Mouse (Mus musculus) hindbrain, embryonic 15.5 days (tissue): ENCODE results near the gene Mptx1. TPM values are rescaled to one million over a fixed set of nuclear protein-coding genes. Genes with fewer than 3 reads are reported as not detected.
"Not testable (repeated sequence)": the region's sequence is repeated elsewhere in the genome, so short reads cannot be mapped to it uniquely, and the experiment has no call there.

Source experiments
- ATAC-seq: fragments of 200-750 bp; cut with Nextera tagmentation; 2 replicates; pipeline ENCODE4 v1.8.0; 2017; ENCODE audit warnings: low read depth, moderate number of reproducible peaks, moderate TSS enrichment; ENCODE audit not compliant: low FRiP score
- H3K27ac ChIP-seq: fragments of 300-500 bp; sonication (generic); replicated peaks from 2 replicates; pipeline ENCODE4 v1.5.1; 2015; ENCODE audit warnings: mild to moderate bottlenecking, inconsistent platforms
- H3K27me3 ChIP-seq: fragments of 300-500 bp; sonication (generic); 2 replicates; pipeline ENCODE4 v1.6.1; 2015; ENCODE audit warnings: control low read depth, inconsistent platforms
- H3K36me3 ChIP-seq: fragments of 300-500 bp; sonication (generic); 2 replicates; pipeline ENCODE4 v1.6.1; 2015; ENCODE audit warnings: control low read depth, inconsistent platforms
- H3K4me1 ChIP-seq: fragments of 300-500 bp; sonication (generic); replicated peaks from 2 replicates; pipeline ENCODE4 v1.6.1; 2015; ENCODE audit warnings: control low read depth, inconsistent platforms
- H3K4me2 ChIP-seq: fragments of 300-500 bp; sonication (generic); 2 replicates; pipeline ENCODE4 v1.6.1; 2015; ENCODE audit warnings: moderate library complexity, mild to moderate bottlenecking, inconsistent platforms
- H3K4me3 ChIP-seq: fragments of 300-500 bp; sonication (generic); 2 replicates; pipeline ENCODE4 v1.5.1; 2015; ENCODE audit warnings: mild to moderate bottlenecking, inconsistent platforms
- H3K9ac ChIP-seq: fragments of 300-500 bp; sonication (generic); 2 replicates; pipeline ENCODE4 v1.6.1; 2015; ENCODE audit warnings: inconsistent platforms
- H3K9me3 ChIP-seq: fragments of 300-500 bp; sonication (generic); 2 replicates; pipeline ENCODE4 v1.6.1; 2016; ENCODE audit warnings: control low read depth, inconsistent platforms
- WGBS: fragments of 180-500 bp; shearing (Covaris S2); methylation state at CpG from one replicate; pipeline ENCODE4 v1.1.7; 2015; 5-methylcytosine and 5-hydroxymethylcytosine counted together
- polyA plus RNA-seq: library from polyadenylated mRNA; unstranded; fragments of >200 nt; fragmentation: Nextera tagmentation; extraction: Ambion mirVana; gene quantifications from 2 replicates; pipeline ENCODE4 v1.2.1, GENCODE M21; 2015

Gene Mptx1
- polyA plus RNA-seq, result not detected in 2 replicates

DNA sequence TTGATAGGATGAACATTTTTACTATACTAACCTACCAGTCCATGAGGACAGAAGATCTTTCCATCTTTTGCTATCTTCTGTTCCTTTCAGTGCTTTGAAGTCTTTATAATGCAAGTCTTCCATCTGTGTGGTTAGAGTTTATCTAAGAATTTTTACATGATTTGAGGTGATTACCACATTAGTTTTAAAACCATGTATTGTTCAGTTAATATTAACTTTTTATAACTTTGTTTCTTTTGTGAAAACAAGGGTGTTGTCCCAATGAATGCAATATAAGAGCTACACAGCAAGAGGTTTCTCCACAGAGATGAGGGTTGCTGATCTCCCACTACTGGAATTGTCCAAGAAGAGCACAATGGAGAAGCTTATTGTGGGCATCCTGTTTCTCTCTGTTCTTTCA lies at the start of gene Mptx1:
Gene Mptx1, plus strand, starts transcription at position 301 of the 400 bp plus-strand sequence.
- ATAC-seq, result no peak
- no peak within 1 kb of the TSS for H3K27ac ChIP-seq
- H3K9ac ChIP-seq, result no peak within 1 kb of the TSS
- no peak within 1 kb of the TSS for H3K4me3 ChIP-seq
- H3K4me2 ChIP-seq, result no peak within 1 kb of the TSS
- no peaks in the 10 kb centered on the region for H3K9me3 ChIP-seq
- no peaks in the 10 kb centered on the region for H3K4me1 ChIP-seq
- H3K36me3 ChIP-seq, result no peaks in the 10 kb centered on the region
- no peaks in the 10 kb centered on the region for H3K27me3 ChIP-seq

DNA sequence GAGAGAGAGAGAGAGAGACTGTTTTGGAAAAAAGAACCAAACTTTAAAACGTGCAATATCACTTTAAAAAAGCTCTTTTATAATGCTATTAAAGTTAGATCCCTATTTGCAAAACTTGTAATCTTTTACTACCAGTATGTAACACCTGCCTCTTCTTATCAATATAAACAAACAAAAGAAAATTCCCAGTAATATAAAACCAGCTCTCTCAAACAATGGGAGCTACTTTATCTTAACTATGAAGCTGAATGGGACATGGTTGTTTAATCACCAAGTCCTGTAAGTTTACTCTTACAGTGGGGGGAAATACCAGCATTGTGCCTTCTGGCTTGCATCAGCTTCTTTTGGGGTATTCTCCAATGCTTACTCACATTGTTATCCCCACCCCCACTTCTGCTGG lies 27.2 kb upstream of the Mptx1 start:
- Histone ChIP-seq H3K4me1 (no peaks in the 10 kb centered on the region), H3K27ac (no peak overlapping the region), H3K4me2 (no peak overlapping the region), H3K4me3 (no peak overlapping the region), H3K36me3 (no peaks in the 10 kb centered on the region), H3K27me3 (no peaks in the 10 kb centered on the region), H3K9ac (no peak overlapping the region), H3K9me3 (no peaks in the 10 kb centered on the region)
- WGBS, result 57% methylated on average over 1 of the region's 1 CpGs
- no peak for ATAC-seq

DNA sequence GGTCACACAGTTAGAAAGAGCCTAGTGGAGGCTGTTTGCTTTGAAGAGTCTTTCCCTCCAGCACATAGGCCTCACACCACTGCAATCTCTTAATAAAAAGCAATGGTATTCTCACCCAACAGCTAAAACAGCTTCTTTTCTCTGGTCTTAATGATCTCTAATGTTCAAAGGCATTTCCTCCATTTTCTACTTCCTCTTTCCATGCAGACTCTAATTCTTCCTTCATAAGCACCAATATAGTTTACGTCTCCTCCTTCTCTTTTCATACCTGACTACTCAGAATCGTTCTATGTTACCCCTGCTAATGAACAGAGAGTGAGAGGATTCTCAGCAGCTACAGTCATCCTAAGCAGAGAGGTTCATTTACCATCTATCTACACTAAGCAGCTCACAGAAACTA lies 13.0 kb upstream of the Mptx1 start:
- H3K9me3 ChIP-seq, result no peaks in the 10 kb centered on the region
- no peaks in the 10 kb centered on the region for H3K27me3 ChIP-seq
- H3K36me3 ChIP-seq, result no peaks in the 10 kb centered on the region
- no peak for ATAC-seq
- 86% methylated on average over 2 of the region's 2 CpGs for WGBS
- H3K4me2 ChIP-seq, result no peak overlapping the region
- H3K9ac ChIP-seq, result no peak overlapping the region
- H3K27ac ChIP-seq, result no peak overlapping the region
- no peak overlapping the region for H3K4me3 ChIP-seq
- H3K4me1 ChIP-seq, result no peaks in the 10 kb centered on the region

- not testable (repeated sequence) for H3K4me3 ChIP-seq, H3K9me3 ChIP-seq, H3K27ac ChIP-seq, ATAC-seq, H3K27me3 ChIP-seq, H3K36me3 ChIP-seq, H3K4me2 ChIP-seq, H3K4me1 ChIP-seq, H3K9ac ChIP-seq
- WGBS, result 92% methylated on average over 1 of the region's 1 CpGs
These were observed 23.3 kb downstream of the Mptx1 start for GRCm38 (mm10) chr1:174353636-174354035.

- Histone ChIP-seq H3K27me3 (no peaks in the 10 kb centered on the region), H3K36me3 (no peaks in the 10 kb centered on the region), H3K27ac (no peak overlapping the region), H3K4me1 (no peaks in the 10 kb centered on the region), H3K9ac (no peak overlapping the region), H3K4me3 (no peak overlapping the region), H3K4me2 (no peak overlapping the region), H3K9me3 (no peaks in the 10 kb centered on the region)
- WGBS, result 83% methylated on average over 5 of the region's 5 CpGs
- no peak for ATAC-seq
These were observed 24.3 kb downstream of the Mptx1 start for GRCm38 (mm10) chr1:174354640-174355039.

DNA sequence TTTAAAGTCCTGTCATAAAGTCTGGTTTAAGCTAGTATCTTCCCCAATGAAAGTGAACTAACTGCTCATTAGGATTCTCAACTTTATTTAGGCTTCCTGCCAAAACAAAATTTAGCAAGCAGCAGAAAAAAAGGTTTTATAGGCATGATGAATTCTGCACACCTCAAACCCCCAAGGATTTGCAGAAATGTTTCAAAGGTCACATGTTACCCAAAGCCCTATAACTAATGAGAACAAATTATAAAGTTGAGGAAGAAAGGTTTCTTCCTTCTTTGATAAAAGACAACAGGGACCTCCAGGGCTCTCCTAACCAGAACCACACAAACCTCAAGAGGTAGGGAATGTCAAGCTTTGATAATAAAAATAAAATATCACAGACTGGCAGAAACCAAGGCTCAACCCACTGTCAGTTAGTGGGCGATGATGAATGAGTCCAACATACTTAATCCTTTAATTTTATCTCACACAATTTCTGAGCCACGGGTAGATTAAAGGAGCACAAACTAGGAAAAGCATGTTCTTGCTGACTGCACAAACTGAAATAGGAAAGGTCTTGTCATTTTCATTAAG lies 34.6 kb downstream of the Mptx1 start, which contains the start of gene Olfr417:
Gene Olfr417, plus strand, starts transcription at position 241 of the 570 bp plus-strand sequence.
- Histone ChIP-seq H3K36me3 (no peaks in the 10 kb centered on the region), H3K27me3 (no peaks in the 10 kb centered on the region), H3K9ac (no peak within 1 kb of the TSS), H3K9me3 (no peaks in the 10 kb centered on the region), H3K4me3 (no peak within 1 kb of the TSS), H3K4me2 (no peak within 1 kb of the TSS), H3K4me1 (no peaks in the 10 kb centered on the region), H3K27ac (no peak within 1 kb of the TSS)
- no peak for ATAC-seq
- WGBS, result 78% methylated on average over 2 of the region's 2 CpGs

DNA sequence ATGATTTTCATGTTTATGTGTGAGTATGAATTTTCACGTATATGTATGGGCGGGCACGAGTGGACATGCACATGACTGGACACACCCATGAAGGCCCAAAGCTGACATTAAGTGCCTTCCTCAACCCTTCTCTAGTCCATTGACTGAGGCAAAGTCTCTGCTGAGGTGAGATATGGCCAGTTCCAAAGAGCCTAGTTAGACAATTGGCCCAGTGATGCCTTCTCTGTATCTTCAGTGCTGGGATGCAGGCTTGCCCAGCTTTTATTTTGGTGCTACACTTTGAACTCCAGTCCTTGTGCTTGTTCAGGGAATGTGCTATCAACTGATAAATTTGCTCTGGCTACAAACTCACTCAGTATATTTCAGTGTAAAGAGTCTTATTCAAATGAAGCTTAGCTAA lies 43.5 kb downstream of the Mptx1 start:
- no peak for ATAC-seq
- no peak overlapping the region for H3K9ac ChIP-seq
- WGBS, result 90% methylated on average over 3 of the region's 3 CpGs
- H3K9me3 ChIP-seq, result no peaks in the 10 kb centered on the region
- H3K4me3 ChIP-seq, result no peak overlapping the region
- H3K4me1 ChIP-seq, result no peaks in the 10 kb centered on the region
- H3K36me3 ChIP-seq, result no peaks in the 10 kb centered on the region
- H3K27ac ChIP-seq, result no peak overlapping the region
- no peaks in the 10 kb centered on the region for H3K27me3 ChIP-seq
- no peak overlapping the region for H3K4me2 ChIP-seq

Other genes starting within 250 kb of the Mptx1 start
- not detected in 2 replicates for gene Olfr429, start 246.2 kb upstream of the Mptx1 start, polyA plus RNA-seq
- not detected in 2 replicates for gene Olfr427, start 233.6 kb upstream of the Mptx1 start, polyA plus RNA-seq
- not detected in 2 replicates for gene Olfr231, start 209.4 kb upstream of the Mptx1 start, polyA plus RNA-seq
- not detected in 2 replicates for gene Olfr424, start 199.0 kb upstream of the Mptx1 start, polyA plus RNA-seq
- gene Olfr420, start 174.9 kb upstream of the Mptx1 start, polyA plus RNA-seq, result not detected in 2 replicates
- 0.12 and 0.18 TPM in 2 replicates for gene Spta1, start 157.7 kb upstream of the Mptx1 start, polyA plus RNA-seq
- gene Olfr419, start 78.5 kb upstream of the Mptx1 start, polyA plus RNA-seq, result not detected in 2 replicates
- not detected in 2 replicates for gene Olfr417, start 34.6 kb downstream of the Mptx1 start, polyA plus RNA-seq
- gene Olfr248, start 60.5 kb downstream of the Mptx1 start, polyA plus RNA-seq, result not detected in 2 replicates
- gene Olfr414, start 93.5 kb downstream of the Mptx1 start, polyA plus RNA-seq, result not detected in 2 replicates
- not detected in 2 replicates for gene Olfr220, start 111.6 kb downstream of the Mptx1 start, polyA plus RNA-seq
- 7.1 and 8.0 TPM in 2 replicates for gene Fmn2, start 171.3 kb downstream of the Mptx1 start, polyA plus RNA-seq